Mouse (Mus musculus): Measurements from ENCODE around the gene Usf2. TPM values are rescaled to one million over a fixed set of nuclear protein-coding genes. Genes with fewer than 3 reads are reported as not detected.

The Usf2 gene
- total and polyA plus RNA-seq, 3 experiments, result 42.0 to 103 (median 47.0) TPM

DNA sequence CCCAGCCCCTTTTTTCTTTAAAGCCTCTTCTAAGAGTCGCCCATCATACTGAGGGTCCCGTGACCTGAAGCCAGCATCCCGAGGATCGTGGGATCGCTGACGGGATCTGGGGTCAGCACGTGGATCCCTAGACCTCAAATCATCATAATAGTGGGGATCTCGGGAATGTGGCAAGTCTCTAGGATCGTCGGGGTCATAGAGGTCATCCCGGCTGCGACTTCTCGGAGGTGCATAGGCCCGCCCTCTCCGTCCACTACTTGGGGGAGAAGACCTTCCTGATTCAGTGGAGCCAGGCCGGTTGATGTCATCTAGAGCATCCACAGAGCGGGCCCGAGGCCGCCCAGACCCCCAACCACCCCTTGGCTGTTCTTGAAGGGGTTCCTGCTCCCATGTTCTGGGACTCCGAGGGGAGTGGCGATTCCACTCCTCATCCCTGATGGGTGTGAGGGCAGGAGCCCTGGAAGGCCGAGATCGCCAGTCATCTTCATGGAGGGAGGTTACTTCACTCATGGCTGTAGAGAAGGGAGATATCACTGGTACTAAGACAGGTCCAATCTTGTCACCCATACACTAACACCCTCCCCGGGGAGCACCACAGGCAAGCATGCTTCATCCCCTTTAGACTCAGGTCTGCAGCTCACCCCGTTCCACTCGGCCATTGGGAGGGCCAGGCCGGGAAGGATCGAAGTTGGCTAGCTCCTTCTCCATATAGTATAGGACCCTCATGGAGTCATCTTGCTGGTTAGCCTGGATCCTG is 1.7 kb upstream of the Usf2 start:
- Histone ChIP-seq H3K27ac (ENCODE audit: insufficient read depth, low read depth) (no peak overlapping the region), H3K9ac (ENCODE audit: insufficient read depth, low read depth) (peak overlapping the region; percentile 100), H3K79me2 (replicated peaks; ENCODE audit: control insufficient read depth, extremely low read depth, insufficient read depth, poor library complexity, severe bottlenecking) (no peaks in the 10 kb centered on the region; the same call in 1 of the 2 replicates), H3K4me2 (ENCODE audit: insufficient read depth, low read depth, poor library complexity, severe bottlenecking) (peak overlapping the region; percentile 70), H3K9me3 (replicated peaks; ENCODE audit: low read length) (no peaks in the 10 kb centered on the region), H3K27me3 (replicated peaks) (no peaks in the 10 kb centered on the region), H3K4me3 (replicated peaks in 1 of 3; ENCODE audit: low read depth in 2 of 3, low read length in 2 of 3, poor library complexity in 1 of 3) (peak overlapping the region; percentile 67 to 91 (median 88)), H3K4me1 (ENCODE audit: control insufficient read depth in 1 of 2, insufficient read depth in 2 of 2) (peaks cover 21 to 36% of the 10 kb centered on the region in 2 experiments), H3K36me3 (replicated peaks in 1 of 2; ENCODE audit: control insufficient read depth in 1 of 2, insufficient read depth in 1 of 2, low read length in 1 of 2) (peaks cover 16 to 34% of the 10 kb centered on the region in 2 experiments)
- no peak for TF ChIP-seq BHLHE40 (IDR thresholded peaks at IDR 0.05; ENCODE audit: low read depth, low read length)
- no peak for TF ChIP-seq MAX (IDR thresholded peaks at IDR 0.05; ENCODE audit: low read length)
- TF ChIP-seq MXI1 (IDR thresholded peaks at IDR 0.05; ENCODE audit: low read depth, low read length), result no peak; the same call in 1 of the 2 replicates
- no peak for TF ChIP-seq MEF2A (IDR thresholded peaks at IDR 0.05; ENCODE audit: borderline replicate concordance, low read depth, low read length)
- no peak for TF ChIP-seq ZMIZ1 (IDR thresholded peaks at IDR 0.05; ENCODE audit: low read depth, low read length)
- no peak for TF ChIP-seq MYC (IDR thresholded peaks at IDR 0.05; ENCODE audit: low read depth, low read length)
- TF ChIP-seq CTCF (conservative IDR thresholded peaks at IDR 0.05 in 1 of 2, IDR thresholded peaks at IDR 0.05 in 1 of 2; ENCODE audit: low read depth in 2 of 2, low read length in 2 of 2), result no peak
- no peak for TF ChIP-seq POLR2AphosphoS2 (IDR thresholded peaks at IDR 0.05; ENCODE audit: low read depth, low read length)
- no peak for TF ChIP-seq CHD2 (IDR thresholded peaks at IDR 0.05; ENCODE audit: low read length)
- no peak for TF ChIP-seq RCOR1 (conservative IDR thresholded peaks at IDR 0.05; ENCODE audit: low read depth, low read length)
- TF ChIP-seq E2F4 (IDR thresholded peaks at IDR 0.05; ENCODE audit: insufficient replicate concordance, low read depth, low read length), result no peak
- DNase-seq (ENCODE audit: extremely low read depth), result no peak
- in situ Hi-C loops (cut with MboI; ENCODE audit: low pct_ligation_motif_present, low pct_unique_long_range_greater_than_20kb, low sequenced_read_pairs) (no loop called here), dilution Hi-C loops (cut with MboI; ENCODE audit: extremely low pct_ligation_motif_present, extremely low pct_unique_long_range_greater_than_20kb, low sequenced_read_pairs) (no loop called here)

DNA sequence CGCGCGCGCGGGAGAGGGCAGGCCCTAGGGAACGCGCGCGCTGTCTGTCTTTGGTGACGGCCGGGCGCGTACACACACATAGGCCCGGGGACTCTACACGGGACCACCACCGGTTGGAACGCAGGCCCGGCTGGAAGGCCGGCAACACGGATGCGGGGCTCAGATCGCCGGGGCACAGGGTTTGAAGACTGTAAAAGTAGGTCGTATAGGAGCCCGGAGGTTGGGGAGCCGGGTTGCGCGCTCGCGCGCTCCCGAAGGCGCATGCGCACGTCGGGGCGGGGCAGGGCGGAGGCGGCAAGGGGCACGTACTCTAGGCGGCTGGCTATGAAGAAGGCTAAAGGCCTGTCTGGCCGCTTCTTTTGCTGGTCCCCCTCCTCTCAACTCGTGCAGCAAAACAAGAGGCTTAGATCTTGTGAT is 772 bp upstream of the Usf2 start:
- peak; percentile 79 for DNase-seq (ENCODE audit: extremely low read depth)
- peak; percentile 21; the same call in 1 of the 2 replicates for TF ChIP-seq ZMIZ1 (IDR thresholded peaks at IDR 0.05; ENCODE audit: low read depth, low read length)
- peak; percentile 66; the same call in 1 of the 2 replicates for TF ChIP-seq UBTF (IDR thresholded peaks at IDR 0.05; ENCODE audit: low read depth, low read length)
- no peak for TF ChIP-seq MYC (IDR thresholded peaks at IDR 0.05; ENCODE audit: low read depth, low read length)
- peak; percentile 55; the same call in 1 of the 2 replicates for TF ChIP-seq TBP (conservative IDR thresholded peaks at IDR 0.05; ENCODE audit: low read depth, low read length)
- TF ChIP-seq ZC3H11A (IDR thresholded peaks at IDR 0.05; ENCODE audit: low read depth, low read length), result no peak
- TF ChIP-seq ZKSCAN1 (IDR thresholded peaks at IDR 0.05; ENCODE audit: borderline replicate concordance, low read depth, low read length), result no peak
- no peak for TF ChIP-seq USF2 (conservative IDR thresholded peaks at IDR 0.05; ENCODE audit: low read depth, low read length)
- 0 out of 2 replicates have a peak, but pooled peaks have one; percentile 47 for TF ChIP-seq KAT2A (IDR thresholded peaks at IDR 0.05; ENCODE audit: insufficient replicate concordance, low read length)
- TF ChIP-seq NELFE (IDR thresholded peaks at IDR 0.05; ENCODE audit: low read depth, low read length), result peak; percentile 74
- TF ChIP-seq MXI1 (IDR thresholded peaks at IDR 0.05; ENCODE audit: low read depth, low read length), result no peak; the same call in 1 of the 2 replicates
- peak; percentile 51; the same call in 1 of the 2 replicates for TF ChIP-seq POLR2AphosphoS2 (IDR thresholded peaks at IDR 0.05; ENCODE audit: low read depth, low read length)
- no peak for TF ChIP-seq IRF4 (IDR thresholded peaks at IDR 0.05; ENCODE audit: low read depth, low read length)
- peak; percentile 50; the same call in 1 of the 2 replicates for TF ChIP-seq MAX (IDR thresholded peaks at IDR 0.05; ENCODE audit: low read length)
- no peak; the same call in 1 of the 2 replicates for TF ChIP-seq ELF1 (IDR thresholded peaks at IDR 0.05; ENCODE audit: low read depth, low read length)
- TF ChIP-seq TCF12 (IDR thresholded peaks at IDR 0.05; ENCODE audit: low read depth, low read length), result peak; percentile 68; the same call in 1 of the 2 replicates
- TF ChIP-seq SMC3 (IDR thresholded peaks at IDR 0.05; ENCODE audit: low read depth, low read length), result no peak
- TF ChIP-seq E2F4 (IDR thresholded peaks at IDR 0.05; ENCODE audit: insufficient replicate concordance, low read depth, low read length), result peak; percentile 36; the same call in 1 of the 2 replicates
- TF ChIP-seq HCFC1 (IDR thresholded peaks at IDR 0.05; ENCODE audit: low read depth, low read length), result peak; percentile 57
- TF ChIP-seq BHLHE40 (IDR thresholded peaks at IDR 0.05; ENCODE audit: low read depth, low read length), result no peak
- TF ChIP-seq CTCF (conservative IDR thresholded peaks at IDR 0.05 in 1 of 2, IDR thresholded peaks at IDR 0.05 in 1 of 2; ENCODE audit: low read depth in 2 of 2, low read length in 2 of 2), result no peak
- peak; percentile 79 for TF ChIP-seq POLR2A (IDR thresholded peaks at IDR 0.05; ENCODE audit: low read depth, low read length)
- peak; percentile 89 for TF ChIP-seq NRF1 (IDR thresholded peaks at IDR 0.05; ENCODE audit: low read depth, low read length)
- TF ChIP-seq SIN3A (IDR thresholded peaks at IDR 0.05; ENCODE audit: low read length), result no peak
- in situ Hi-C loops (cut with MboI; ENCODE audit: low pct_ligation_motif_present, low pct_unique_long_range_greater_than_20kb, low sequenced_read_pairs), result no loop called here
- peaks cover 24 to 43% of the 10 kb centered on the region in 2 experiments for H3K36me3 ChIP-seq (replicated peaks in 1 of 2; ENCODE audit: control insufficient read depth in 1 of 2, insufficient read depth in 1 of 2, low read length in 1 of 2)
- peak overlapping the region; percentile 69 for H3K27ac ChIP-seq (ENCODE audit: insufficient read depth, low read depth)
- peak overlapping the region; percentile 67 to 91 (median 88) for H3K4me3 ChIP-seq (replicated peaks in 1 of 3; ENCODE audit: low read depth in 2 of 3, low read length in 2 of 3, poor library complexity in 1 of 3)
- H3K9ac ChIP-seq (ENCODE audit: insufficient read depth, low read depth), result peak overlapping the region; percentile 100
- dilution Hi-C loops (cut with MboI; ENCODE audit: extremely low pct_ligation_motif_present, extremely low pct_unique_long_range_greater_than_20kb, low sequenced_read_pairs), result no loop called here
- H3K27me3 ChIP-seq (replicated peaks), result no peaks in the 10 kb centered on the region
- H3K4me1 ChIP-seq (ENCODE audit: control insufficient read depth in 1 of 2, insufficient read depth in 2 of 2), result peaks cover 21 to 45% of the 10 kb centered on the region in 2 experiments
- no peaks in the 10 kb centered on the region for H3K9me3 ChIP-seq (replicated peaks; ENCODE audit: low read length)
- no peaks in the 10 kb centered on the region; the same call in 1 of the 2 replicates for H3K79me2 ChIP-seq (replicated peaks; ENCODE audit: control insufficient read depth, extremely low read depth, insufficient read depth, poor library complexity, severe bottlenecking)
- H3K4me2 ChIP-seq (ENCODE audit: insufficient read depth, low read depth, poor library complexity, severe bottlenecking), result peak overlapping the region; percentile 70; the same call in 1 of the 2 replicates

Data from CH12.LX (cell line).